Mouse (Mus musculus) naive thymus-derived CD4-positive, alpha-beta T cell, adult 2 months (primary cell): ENCODE results near the gene Timp3.

ENCODE experiments used
- DNase-seq: peaks from one replicate; pipeline ENCODE4 v3.0.0-alpha.2; 2011; ENCODE audit warnings: low read depth

Gene Timp3

DNA sequence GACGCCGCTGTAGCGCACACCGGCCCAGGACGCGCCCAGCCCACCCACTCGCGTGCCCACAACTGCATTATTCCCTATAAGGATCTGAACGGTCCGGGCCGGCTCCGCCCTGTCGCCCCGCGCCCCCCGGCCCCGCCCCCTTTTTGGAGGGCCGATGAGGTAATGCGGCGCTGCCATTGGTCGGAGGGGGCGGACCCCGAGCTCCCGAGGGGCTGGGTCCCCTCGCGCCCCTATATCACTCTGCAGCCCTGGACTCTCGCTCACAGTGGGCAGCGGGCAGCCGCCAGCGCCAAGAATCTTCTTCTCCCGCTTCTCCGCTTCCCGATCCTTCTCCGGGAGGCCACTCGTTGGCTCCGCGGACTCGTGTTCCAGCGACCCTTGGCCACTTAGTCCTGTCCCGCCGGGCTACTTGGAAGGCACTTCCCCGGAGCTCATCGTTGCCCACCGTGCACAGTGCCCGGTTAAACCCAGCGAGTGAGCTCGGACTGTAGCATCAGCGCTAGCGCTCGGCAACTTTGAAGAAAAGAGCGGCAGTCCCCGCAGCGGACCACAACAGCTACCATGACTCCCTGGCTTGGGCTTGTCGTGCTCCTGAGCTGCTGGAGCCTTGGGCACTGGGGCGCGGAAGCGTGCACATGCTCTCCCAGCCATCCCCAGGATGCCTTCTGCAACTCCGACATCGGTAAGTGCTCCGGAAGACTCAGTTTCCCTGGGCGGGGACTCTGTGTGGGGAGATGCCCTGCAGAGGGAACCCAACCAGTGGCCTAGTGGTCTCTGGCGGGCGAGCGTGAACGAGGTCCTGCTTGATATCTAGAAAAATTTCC, at the start of gene Timp3:
Gene Timp3, plus strand, starts transcription at position 80 of the 824 bp plus-strand sequence.
- DNase-seq, result no peak

DNA sequence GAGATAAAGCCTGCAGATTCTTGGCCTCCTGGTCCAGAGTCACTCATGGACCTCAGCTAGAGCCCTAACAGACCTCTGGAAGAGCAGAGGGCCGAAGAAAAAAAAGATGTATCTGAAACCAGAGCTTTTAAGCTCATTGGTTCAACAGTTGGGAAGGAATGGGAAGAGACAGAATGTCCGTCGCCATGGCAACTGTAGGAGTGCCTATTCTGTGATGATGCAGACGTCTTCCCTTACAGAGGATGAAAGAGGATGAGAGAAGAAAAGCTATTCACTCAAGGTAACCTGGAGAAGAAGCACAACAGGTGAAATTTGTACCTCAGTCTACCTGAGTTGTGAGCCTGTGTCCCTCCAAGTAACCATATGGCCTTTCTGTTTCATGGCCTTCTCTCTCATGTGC, 44.0 kb upstream of the Timp3 start:
- DNase-seq, result no peak

DNA sequence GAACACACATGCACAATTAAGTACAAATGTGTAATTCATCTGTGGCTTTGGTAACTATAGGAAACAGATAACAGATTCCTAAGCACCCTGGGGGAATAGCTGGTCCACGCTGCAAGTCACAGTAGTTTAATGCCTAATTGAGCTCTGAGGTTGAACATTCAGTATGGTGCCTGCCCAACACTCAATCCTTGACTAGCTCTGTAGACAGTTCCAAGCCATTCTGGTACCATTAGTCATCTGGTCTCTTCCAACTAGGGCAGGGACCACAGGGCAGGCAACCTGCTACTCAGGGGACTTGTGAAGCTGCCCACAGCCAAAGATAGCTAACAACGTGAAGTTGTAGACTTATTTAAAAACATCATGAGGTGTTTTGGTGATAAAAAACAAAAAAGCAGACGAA, 43.1 kb upstream of the Timp3 start:
- no peak for DNase-seq

DNA sequence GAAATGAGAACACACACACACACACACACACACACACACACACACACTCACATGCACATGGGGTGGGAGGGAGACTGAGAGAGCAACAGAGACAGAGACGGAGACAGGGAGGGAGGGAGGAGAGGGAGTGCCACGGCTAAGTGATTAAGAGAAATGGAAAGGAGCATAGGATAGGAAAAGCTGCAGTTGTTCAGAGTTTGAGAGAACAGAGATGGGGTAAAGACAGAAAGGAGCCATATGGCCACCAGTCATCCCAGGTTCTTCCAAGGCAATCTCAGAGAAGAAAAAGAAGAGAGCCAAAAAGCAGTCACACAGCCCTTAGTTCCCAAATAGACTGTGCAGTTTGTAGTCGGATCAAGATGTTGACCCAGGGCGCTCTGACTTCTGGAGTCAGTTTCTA, 42.1 kb upstream of the Timp3 start:
- DNase-seq, result no peak

DNA sequence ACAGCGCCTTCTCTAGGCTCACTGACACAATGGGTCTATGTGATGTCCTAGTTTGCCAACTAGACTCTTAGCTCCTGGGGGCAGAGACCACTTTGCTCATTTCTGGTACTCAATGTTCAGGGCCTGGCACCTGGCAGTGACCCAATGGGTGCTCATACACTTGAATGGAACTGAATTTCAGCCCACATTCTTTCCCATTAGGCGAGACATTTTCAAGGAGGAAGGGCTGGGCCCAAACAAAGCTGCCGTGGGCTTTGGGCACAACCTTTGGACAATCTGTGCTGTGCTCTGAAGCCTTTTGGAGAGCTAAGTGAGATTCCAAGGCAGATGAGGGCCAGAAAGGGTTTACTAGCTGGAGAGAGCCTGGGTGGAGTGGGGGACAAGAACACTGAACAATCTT, 41.2 kb upstream of the Timp3 start:
- DNase-seq, result no peak

DNA sequence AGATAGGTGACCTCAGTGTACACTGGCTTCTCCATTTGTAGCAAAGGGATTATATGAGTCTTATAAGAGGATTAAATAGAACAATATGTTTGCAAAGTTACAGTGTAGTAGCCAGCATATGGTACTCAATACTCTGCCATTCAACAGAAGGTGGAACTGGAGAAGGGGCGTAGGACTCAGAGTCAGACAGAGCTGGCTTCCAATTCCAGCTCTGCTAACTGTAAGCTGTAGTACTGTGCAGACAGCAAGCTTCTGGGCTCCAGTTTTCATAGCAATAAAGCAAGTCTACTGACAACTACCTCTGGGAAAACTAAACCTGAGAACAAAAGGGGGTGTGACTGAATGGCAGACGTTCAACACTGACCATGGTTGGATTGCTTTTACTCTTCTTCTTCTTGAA, 38.4 kb upstream of the Timp3 start:
- DNase-seq, result no peak

DNA sequence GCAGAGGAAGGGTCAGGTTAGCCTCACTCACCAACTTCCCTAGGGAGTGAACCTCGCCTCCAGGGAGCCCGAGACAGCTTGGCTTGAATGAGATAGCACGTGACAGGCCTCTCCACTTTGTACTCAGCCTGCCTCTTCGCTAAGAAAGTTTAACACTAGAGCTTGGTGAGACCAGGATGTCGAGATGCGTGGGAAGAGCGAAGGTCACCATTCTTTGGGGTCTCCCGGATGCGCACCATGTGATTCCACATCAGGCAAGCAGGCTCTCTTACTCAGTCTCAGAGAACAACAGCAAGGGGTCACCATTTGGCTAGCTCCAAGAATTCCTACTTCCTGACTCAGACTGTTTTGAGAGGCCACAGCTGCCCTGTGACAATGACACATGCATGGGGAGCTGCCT, 35.6 kb upstream of the Timp3 start:
- no peak for DNase-seq

DNA sequence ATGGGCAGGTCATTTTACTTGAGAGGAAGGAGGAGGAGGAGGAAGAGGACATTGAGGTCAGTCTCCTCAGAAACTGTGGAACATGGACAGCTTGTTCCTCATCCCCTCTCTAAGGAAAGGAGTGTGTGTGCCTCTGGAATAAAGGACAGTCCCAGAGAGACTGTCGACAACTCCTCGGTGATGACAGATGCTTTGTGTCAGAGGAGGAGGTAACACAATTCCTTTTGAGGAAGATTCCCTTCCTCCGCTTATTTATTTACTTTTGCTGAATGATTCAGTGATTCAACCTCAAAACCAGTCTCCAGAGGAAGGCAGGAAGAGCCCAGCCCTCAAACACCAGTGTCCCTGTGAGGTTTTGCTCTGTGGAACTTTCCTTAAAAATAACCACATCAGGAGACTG, 29.9 kb upstream of the Timp3 start:
- no peak for DNase-seq

DNA sequence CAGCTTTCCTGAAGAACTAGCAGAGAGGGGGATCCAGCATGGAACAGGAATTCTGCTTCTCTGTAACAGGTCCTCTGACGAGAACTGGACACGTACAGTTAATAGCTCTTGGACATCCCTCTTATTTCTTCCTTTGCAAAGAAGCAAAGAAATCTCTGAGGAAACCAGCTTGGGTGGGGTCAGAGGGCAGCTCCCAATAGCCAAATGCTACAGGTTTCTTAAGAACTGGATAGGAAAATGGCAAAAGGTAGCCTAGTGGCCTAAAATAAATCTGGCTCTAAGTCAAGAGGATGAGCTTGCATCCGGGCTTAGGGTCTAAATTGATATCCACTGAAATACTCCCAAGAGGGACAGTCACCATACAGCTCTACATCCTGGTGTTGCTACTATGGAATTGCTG, 27.3 kb upstream of the Timp3 start:
- no peak for DNase-seq

DNA sequence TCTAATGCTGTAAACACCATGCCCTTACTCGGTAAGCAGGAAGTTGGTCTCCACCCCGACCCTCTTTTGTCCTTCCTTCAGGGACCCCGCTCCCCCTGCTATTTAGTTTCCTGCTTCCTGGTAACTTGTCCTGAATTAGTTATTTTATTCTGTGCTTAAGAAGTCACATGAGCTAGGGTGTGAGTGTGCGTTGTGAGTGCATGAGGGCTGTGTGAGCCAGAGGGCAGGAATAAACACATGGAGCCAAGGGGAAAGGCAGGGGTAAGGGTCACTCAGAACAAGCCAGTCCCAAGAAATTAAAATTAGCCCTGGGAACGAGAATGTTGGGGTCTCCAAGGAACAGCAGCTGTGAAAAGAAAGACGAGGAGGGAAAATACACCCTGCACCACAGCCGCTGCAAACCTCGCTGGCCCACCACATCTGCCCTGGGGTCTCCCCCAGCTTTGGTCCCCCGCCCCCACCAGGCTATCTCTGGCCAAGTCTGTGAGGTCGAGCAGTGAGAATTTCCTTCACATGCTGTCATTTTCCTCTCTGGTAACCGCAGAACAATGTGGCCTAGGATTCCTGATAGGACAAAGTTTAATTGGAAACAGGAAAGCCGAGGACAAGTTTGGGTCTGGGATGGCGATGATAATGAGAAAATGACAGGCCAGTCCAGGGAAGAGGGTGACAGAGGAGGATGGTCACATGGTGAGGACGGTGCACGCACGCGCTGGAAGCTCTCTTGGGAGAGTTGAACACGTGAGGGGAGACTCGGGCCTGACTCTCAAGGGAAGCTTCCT, 26.6 kb upstream of the Timp3 start:
- no peak for DNase-seq

DNA sequence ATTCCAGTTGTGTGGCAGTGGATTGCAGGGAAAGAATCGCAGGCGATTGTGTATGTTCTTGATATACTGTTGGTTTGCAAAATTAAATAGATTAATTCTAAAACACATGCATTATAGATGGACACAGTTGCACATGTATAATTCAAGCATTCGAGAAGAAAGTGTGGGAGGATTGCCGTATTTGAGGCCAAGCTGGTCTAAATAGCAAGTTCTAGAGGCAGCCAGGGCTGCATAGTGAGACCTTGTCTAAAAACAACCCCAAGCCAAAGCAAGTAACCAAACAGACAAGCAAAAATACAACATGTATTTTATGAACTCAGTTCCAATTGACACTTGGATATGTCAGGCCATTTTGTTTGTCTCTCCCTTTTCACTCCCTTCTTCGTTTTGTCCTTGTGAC, 24.6 kb upstream of the Timp3 start:
- DNase-seq, result no peak

DNA sequence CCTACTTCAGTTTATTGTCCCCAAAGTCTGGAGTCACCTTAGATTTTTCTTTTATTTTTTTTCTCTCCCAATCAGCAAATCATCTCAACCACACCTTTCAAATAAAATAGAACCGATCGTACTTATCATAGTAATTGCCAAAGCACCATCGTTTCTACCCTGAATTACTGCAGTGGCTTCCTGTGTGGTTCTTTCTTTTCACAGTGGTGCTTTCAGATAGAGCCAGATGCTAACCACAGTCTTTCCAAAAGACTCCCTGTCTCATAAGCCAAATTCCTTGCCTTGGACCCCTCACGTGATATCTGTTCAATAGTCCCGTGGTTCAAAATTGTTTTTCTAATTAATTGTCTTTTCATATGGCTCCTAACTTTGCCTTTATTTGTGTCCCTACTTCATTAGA, 22.8 kb upstream of the Timp3 start:
- DNase-seq, result no peak

DNA sequence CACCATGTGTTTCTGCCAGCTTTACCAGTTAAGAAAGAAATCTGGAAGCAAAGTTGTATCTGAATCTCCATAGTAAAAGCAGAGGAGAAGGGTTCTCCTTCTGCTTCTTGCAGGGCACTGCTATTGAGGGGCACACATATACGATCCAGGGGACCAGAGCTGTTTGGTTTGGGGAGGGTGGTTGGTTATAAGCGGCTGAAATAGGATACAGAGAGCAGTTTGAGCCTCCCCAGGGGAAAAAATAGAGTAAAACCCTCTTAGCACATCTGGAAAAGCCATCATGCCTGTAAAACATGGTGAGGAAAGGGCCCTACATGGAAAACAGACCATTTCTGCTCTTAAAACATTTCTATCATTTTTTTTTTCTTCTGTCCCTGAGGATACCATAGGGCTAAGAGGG, 21.7 kb upstream of the Timp3 start:
- no peak for DNase-seq

DNA sequence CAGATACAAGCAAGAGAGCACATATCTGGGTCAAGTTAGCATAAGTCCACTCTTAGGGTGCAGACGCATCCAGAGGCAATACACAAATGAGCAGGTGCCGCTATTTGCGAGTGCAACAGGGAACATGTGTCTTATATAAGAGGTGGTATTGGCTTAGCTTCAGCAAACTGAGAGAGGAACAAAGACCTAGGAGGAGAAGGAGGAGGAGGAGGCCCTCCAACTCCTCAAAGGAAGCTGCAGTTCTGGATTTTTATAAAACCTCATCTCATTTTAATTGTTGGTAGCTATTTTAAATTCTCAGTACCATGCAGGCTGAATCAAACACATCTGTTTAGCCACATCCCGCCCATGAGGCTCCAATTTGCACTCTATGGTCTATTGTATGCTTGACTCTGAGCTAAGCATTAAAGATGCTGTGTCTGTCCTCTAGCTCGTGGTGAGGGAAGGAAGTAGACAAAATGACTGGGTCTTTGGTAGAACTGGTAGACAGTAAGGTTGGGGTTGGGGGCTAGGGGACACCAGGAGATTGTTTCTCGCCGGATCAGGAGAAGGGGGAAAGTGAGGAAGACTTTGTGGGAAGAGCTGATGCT, 20.5 kb upstream of the Timp3 start:
- no peak for DNase-seq

DNA sequence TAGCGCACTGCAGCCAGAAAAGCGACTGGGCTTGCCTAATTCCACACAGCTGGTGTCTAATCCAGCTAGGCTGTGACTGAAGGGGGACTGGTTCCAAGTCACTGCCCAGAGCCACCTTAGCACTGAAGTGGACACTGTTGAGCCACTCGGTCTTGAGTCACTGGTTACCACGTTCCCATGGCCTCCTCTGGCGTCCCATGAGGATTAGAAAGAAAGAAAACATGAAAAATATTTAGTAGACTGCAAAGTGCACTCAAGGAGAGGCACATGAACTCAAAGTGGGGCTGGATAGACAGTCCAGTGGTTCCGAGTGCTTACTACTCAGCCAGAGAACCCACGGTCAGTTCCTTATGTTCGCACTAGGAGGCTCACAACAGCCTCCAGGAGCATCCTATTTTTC, 18.9 kb upstream of the Timp3 start:
- DNase-seq, result no peak

DNA sequence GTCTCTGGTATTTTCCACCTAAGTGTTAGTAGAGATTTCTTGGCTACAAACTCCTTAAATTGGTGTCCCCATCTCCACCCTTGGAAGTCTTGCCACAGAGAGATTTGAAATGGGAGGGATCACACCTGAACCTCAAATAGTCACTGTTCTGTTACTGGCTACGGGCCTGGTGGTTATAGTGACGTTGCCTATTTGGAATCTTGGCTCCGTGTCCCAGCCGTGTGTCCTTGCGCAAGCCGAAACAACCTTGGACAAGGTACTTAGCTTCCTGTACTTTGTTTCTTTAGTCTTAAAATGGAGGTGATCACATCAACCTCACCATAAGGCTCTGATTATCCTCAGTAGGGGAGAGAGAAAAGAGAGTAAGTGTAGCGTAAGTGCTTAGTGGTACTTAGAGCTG, 13.7 kb upstream of the Timp3 start:
- DNase-seq, result no peak

DNA sequence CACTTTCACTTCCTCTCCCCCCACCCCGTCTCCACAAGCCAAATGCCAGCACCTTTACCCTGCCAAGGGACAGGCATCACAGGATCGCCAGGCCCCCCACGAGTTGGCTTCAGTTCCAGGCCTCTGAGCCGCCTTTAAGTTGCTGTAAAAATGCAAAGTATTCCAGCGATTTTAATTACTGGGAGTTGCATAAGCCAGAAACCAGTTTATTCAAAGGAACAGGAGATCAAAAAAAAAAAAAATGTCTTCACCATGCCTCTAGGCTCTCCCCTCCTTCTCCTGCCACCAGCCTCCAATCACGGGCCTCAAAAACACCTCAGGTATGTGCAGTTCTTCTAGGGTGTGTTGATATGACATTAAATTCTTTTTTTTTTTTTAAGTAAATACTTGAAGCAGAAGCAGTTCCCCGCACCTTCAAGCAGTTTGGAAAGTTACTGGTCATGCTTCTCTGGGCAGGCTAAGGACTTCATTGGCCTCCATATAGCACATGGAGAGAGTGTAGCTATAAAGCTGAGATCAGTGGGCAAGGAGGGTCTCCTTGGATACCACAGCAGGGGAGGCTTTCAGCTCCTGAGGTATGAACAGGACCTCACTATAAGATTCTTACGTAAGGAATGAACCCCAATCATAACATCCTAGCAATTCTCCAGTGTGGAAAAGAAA, 9.9 kb upstream of the Timp3 start:
- DNase-seq, result no peak

DNA sequence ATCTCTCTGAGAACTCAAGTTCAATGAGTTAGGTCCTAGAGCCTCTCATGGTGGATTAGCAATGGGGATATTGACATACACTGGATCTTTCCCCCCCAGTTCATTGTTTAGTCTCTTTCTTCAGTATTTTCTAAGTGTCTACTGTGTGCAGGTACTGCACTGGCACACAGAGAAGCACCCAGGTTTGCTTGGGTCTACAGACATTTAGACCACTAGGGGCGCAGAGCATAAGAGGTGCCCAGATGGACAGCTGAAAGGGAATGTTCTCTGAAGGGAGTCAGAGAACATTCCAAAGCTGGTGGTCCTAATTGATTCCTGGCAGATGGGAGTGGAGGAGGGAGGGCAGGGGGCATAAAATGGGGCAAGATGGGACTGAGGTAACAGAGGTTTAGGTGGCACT, 6.3 kb upstream of the Timp3 start:
- DNase-seq, result no peak

DNA sequence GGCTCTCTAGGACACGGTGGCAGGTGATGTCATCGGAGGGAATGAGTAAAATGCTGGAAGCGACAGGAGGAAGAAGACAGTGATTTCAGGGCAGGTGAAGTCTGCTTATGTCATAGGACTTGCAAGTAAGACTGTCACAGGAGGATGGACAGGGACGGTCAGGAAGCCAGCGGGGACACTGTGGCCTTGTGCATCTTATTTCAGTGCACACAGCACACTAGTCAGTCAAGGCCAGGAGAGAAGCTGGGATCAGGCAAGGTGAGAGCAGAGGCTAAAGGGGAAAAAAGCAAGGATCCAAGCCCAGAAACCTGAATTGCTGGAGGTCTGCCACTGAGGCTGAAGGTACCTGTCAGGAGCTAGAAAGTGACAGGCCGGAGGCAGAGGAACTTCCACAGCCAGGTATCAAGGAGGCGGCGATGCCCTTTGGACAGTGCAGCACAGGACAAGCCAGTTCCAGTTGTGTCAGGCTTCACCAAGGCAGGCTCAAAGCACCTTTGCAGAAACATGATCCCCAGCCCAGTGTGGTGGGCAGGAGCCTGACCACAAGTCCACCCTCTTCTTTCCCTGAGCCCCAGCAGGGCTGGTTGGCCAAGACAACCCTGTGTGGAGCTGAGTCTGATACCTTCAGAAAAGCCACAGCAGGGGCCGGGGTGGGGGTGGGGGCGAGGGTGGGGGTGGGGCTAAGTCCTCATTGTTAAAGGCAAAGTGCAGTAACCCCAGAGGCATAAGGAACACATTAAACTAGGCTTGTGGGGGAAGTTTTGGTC, 5.4 kb upstream of the Timp3 start:
- no peak for DNase-seq

DNA sequence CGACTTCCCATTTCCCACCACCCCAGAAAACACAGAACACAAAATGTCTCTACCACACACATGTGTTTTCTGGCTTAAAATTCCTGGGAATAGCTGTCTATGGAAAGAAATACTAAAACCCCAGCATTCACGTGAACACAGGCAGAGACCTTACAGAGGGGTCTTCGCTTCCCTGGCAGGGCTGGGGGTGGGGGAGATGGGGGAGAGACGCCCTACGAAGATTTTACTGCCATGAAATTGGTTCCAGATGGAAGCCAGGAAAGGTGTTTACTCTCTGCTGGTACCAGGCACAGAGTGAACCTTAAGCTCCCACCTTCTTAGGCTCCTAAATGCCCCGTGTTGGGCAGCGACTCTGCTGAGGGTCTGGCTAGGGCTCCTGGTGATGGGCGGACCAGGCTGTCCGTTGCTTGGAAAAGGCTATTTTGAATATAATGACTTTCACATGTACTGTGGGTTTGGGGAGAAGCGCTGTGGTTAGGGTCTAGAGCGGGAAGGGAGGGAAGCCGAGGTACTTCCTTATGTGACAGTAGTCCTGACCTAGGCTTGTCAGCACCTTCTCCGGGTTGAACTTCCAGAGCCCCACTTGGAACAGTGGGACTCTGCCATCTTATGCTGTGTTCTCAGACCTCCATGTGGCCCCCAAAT, 4.6 kb upstream of the Timp3 start:
- no peak for DNase-seq

DNA sequence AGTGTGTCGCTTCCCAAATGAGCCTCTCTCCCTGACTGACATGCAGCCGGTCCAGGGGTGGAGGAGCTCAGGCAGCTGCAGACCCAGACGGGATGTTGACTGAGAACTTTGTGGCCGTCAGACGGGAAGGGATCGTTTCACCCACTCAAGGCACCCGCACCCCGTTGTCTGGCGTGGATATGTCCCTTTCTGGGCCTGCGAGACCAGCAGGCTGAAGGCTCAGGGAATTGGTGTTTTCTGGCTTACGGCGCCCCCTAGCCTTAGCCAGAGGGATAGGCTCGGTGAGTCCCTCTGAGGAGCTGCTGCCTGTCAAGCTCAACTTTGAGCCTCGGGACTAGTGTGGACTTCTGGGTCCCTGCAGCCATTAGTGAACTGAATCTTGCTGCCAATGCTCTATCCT, 4.1 kb upstream of the Timp3 start:
- DNase-seq, result peak; percentile 36
